Mouse (Mus musculus) cerebellum, adult (tissue): ENCODE results near the gene Slc8b1.

Experiments used
- ATAC-seq: cut with Nextera tagmentation; 2 replicates; pipeline ENCODE4 v1.9.2; 2017; ENCODE audit warnings: mild to moderate bottlenecking, moderate library complexity, mixed read lengths; ENCODE audit not compliant: insufficient number of reproducible peaks, low FRiP score, low TSS enrichment

Slc8b1 gene

DNA sequence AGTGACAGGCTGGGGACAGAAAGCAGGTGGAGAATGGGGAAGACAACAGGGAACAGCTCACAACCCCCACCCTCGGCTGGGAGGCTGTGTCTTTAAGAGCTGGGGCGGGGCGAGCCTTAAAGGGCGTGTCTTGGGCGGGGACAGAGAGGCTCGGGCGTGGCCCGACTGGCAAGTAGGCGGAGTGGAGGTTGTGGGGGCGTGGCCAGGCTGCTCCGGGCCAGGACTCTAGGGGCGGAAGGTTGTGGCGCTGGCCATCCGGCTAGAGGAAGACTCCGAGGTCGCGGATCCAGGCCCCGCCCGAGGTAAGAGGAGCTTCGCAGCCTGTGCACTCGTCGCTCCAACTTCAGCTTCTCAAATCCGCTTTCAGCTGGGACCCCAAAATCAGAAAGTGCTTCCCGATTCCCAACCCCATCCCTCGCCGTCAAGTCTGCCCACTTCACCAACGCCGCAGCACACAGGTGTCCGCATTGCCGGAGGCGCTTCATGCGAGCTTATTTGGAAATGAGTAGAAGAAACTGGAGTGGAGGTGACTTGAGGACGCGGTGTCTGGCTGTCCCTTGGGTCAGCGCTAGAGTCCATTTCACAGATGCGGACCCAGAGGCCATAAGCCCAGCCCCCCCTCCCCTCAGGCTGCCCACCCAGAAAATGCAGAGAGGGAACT is at the start of gene Slc8b1:
Gene Slc8b1, plus strand, starts transcription at position 187 of the 661 bp plus-strand sequence.
- ATAC-seq: peak; percentile 80; the same call in 1 of the 2 replicates

DNA sequence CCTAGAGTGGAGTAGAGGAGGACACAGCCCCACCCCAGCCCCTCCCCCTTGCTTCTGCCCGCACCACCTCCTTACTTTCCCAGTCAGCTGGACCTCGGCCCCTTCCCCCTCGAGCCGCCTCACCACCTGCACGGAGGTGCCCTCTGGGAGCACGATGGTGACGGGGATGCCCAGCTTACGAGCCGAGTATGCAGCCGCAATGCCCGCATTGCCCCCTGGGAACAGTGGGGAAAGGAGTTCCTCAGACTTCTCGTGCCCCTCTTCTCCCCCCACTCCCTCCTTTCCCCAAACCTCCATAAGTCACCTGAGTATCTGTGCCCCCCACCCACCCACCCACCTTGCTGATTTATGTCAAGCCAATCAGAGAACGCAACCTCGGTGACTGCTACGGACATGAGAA is 49.1 kb upstream of the Slc8b1 start:
- ATAC-seq: no peak

GRCm38 (mm10) chr5:120464321-120464720 is 46.6 kb upstream of the Slc8b1 start:
- no peak for ATAC-seq

DNA sequence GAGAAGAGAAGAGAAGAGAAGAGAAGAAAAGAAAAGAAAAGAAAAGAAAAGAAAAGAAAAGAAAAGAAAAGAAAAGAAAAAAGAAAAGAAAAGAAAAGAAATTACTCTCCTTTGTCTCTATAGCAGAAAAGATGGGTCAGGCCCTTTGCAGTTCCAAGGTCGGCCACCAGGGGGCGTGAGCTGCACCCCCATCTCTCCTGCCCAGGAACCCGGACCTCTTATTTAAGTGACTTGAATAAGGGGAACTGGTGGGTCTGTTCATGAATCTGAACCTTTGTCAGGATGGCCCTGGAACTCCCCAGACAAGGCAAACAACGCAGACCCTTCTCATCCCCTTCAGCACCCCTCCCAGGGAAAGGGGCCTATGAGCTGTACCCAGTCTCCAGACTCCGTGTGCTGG is 45.9 kb upstream of the Slc8b1 start:
- no peak for ATAC-seq

DNA sequence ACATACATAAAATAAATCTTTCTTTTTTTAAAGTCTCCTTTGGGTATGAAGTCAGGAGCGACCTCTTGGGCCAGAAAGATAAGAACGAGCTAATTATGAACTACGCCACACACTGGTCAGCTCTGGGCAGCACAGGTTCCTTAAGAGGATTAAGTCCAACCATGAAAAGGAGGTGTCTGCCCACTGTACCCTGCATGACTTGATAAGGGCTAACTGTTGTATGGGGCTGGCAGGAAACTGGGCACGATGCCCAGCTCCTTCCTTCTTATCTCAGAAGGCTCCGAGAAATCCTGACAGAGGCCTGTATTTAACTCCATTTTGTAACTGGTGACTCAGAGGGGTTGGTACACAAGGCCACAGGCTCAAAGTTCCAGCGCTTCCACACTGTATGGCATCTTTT is 45.1 kb upstream of the Slc8b1 start:
- no peak for ATAC-seq

GRCm38 (mm10) chr5:120467026-120467425 is 43.9 kb upstream of the Slc8b1 start:
- no peak for ATAC-seq

- ATAC-seq: no peak
Measured at GRCm38 (mm10) chr5:120468336-120468735, 42.6 kb upstream of the Slc8b1 start.

DNA sequence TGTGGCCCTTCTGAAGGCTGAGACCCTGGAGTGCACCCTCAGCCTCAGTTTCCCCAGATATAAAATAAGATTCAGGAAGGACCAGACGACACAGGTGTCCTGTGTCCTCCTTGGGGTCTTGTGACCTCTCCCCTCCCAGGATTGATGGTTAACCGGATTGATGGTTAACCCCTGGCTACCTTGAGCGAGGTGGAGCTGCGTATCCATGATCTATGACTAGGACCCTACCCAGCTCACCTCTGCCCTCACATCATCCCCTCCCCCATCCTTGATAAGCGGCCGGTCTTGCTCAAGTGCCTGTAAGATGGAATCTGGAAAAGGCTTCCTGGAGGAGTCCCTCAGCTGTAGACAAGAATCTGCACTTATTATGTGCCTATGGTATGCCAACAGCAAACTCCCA is 42.1 kb upstream of the Slc8b1 start:
- no peak for ATAC-seq

DNA sequence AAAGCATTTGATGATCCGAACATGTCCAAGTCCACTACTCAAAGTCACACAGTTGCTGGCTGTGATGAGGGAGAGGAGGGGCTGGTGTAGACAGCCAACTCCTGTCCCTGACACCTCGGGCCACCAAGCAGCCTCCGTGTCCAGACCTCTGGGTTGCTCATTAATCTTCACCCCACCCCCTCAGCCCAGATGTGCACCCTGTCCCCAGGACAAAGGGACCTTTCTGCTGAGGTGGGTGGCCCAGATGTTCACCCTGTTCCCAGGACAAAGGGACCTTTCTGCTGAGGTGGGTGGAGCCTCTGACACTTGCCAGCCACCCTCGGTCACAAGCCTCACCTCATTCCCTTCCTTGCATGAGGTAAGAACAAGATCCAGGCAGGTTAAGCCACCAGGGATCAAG is 39.4 kb upstream of the Slc8b1 start:
- ATAC-seq: no peak

- ATAC-seq: no peak
Measured at GRCm38 (mm10) chr5:120472770-120473169, 38.2 kb upstream of the Slc8b1 start, which contains the start of gene Sdsl. Gene Sdsl, minus strand, starts transcription at chr5:120472810.

GRCm38 (mm10) chr5:120473361-120473760 is 37.6 kb upstream of the Slc8b1 start:
- no peak for ATAC-seq

- no peak for ATAC-seq
Measured at GRCm38 (mm10) chr5:120475861-120476260, 35.1 kb upstream of the Slc8b1 start.

DNA sequence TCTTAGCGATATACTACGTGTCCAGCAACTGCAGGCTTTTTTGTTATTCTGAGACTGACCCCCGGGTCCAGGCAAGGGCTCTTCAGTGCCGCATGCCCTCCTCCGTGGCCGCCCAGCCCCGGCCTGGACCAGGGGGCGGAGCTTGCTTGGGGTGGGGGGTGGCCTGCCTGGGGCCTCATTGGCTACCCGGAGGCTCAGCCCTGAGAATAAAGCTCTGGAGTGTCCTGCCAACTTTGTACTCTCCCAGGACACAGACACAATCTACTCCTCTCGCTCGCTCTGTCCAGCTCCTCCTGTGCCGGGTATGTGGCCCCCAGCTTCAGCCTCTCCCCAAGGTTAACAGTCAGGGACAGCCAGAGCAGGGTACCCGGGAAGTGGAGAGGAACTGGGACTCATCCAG is 34.7 kb upstream of the Slc8b1 start, which contains the start of gene Sds:
Gene Sds, plus strand, starts transcription at position 231 of the 400 bp plus-strand sequence.
- no peak for ATAC-seq

DNA sequence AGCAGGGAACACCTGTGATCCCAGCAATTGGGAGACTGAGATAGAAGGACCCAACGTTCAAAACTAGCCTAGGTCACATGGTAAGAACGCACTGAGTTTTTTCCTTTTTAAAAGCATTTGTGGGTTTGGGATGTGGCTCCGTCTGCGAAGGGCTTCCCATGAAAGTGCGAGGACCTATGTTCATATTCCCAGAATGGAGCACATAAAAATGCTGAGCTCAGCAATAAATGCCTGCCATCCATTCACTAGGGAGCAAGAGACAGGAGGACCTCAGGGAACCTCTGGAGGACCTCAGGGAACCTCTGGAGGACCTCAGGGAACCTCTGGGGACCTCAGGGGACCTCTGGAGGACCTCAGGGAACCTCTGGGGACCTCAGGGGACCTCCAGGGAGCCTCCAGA is 33.0 kb upstream of the Slc8b1 start:
- no peak for ATAC-seq

GRCm38 (mm10) chr5:120479538-120479937 is 31.4 kb upstream of the Slc8b1 start:
- no peak for ATAC-seq

- no peak for ATAC-seq
Measured at GRCm38 (mm10) chr5:120481205-120481604, 29.8 kb upstream of the Slc8b1 start.

- no peak for ATAC-seq
Measured at GRCm38 (mm10) chr5:120483399-120483798, 27.6 kb upstream of the Slc8b1 start.

GRCm38 (mm10) chr5:120487844-120488243 is 23.1 kb upstream of the Slc8b1 start:
- no peak for ATAC-seq

- no peak for ATAC-seq
Measured at GRCm38 (mm10) chr5:120490679-120491192, 20.2 kb upstream of the Slc8b1 start.

DNA sequence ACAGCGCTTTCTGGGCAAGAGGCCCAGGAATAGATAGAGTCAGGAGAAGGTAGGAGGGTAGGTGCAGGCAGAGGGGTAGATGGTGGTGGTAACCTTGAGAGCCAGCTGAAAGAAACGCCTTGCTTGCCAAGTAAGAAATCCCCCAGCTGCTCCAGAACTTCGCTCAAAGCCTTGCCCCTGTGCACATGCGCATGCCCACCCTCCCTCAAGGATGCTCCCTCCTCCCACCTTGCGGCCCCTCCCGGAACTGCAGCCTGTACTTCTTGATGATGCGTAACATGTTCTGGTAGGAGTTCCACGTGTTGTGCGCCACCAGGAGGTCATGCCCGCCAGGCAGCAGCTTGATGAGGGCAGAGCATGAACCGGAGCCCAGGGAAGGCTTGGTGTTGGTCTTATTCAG is 18.5 kb upstream of the Slc8b1 start:
- ATAC-seq: no peak

DNA sequence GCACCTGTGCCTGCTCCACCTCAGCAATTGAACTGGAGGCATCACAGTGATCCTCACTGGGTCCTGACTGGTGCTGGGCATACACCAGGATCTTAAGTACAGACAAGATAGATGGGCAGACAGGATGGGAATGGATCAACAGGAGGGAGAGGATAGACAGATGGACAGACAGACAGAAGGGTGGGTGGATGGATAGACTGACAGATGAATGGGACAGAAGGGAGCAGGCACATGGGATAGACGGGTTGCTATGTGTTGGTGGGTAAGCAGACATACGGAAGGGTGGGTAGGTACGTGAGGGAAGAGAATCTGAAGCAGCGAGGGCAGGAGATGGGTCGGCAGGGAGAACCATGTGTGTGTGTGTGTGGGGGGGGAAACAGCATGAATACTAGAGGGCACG is 17.5 kb upstream of the Slc8b1 start:
- ATAC-seq: no peak

- no peak for ATAC-seq
Measured at GRCm38 (mm10) chr5:120493873-120494395, 17.0 kb upstream of the Slc8b1 start.
